Mouse (Mus musculus) midbrain, embryonic 12.5 days (tissue): Measurements from ENCODE around the gene Inpp5d. TPM values are rescaled to one million over a fixed set of nuclear protein-coding genes. Genes with fewer than 3 reads are reported as not detected.

Experiments
- ATAC-seq: fragments of 200-750 bp; cut with Nextera tagmentation; 2 replicates; pipeline ENCODE4 v1.8.0; 2017; ENCODE audit warnings: low read depth, moderate TSS enrichment, moderate library complexity; ENCODE audit not compliant: low FRiP score
- H3K27ac ChIP-seq: fragments of 300-500 bp; sonication (generic); replicated peaks from 2 replicates; pipeline ENCODE4 v1.5.1; 2016; ENCODE audit warnings: mild to moderate bottlenecking
- H3K27me3 ChIP-seq: fragments of 300-500 bp; sonication (generic); 2 replicates; pipeline ENCODE4 v1.6.1; 2016; ENCODE audit warnings: mild to moderate bottlenecking
- H3K36me3 ChIP-seq: fragments of 300-500 bp; sonication (generic); 2 replicates; pipeline ENCODE4 v1.6.1; 2016
- H3K4me1 ChIP-seq: fragments of 300-500 bp; sonication (generic); 2 replicates; pipeline ENCODE4 v1.6.1; 2016
- H3K4me2 ChIP-seq: fragments of 300-500 bp; sonication (generic); replicated peaks from 2 replicates; pipeline ENCODE4 v1.6.1; 2016; ENCODE audit warnings: mild to moderate bottlenecking, moderate library complexity
- H3K4me3 ChIP-seq: fragments of 300-500 bp; sonication (generic); 2 replicates; pipeline ENCODE4 v1.5.1; 2016; ENCODE audit warnings: mild to moderate bottlenecking
- H3K9ac ChIP-seq: fragments of 300-500 bp; sonication (generic); replicated peaks from 2 replicates; pipeline ENCODE4 v1.6.1; 2016; ENCODE audit warnings: mild to moderate bottlenecking, moderate library complexity
- H3K9me3 ChIP-seq: fragments of 300-500 bp; sonication (generic); 2 replicates; pipeline ENCODE4 v1.6.1; 2016; ENCODE audit warnings: mild to moderate bottlenecking
- WGBS: fragments of 180-500 bp; shearing (Covaris S2); methylation state at CpG from one replicate; pipeline ENCODE4 v1.1.7; 2016; 5-methylcytosine and 5-hydroxymethylcytosine counted together
- polyA plus RNA-seq: library from polyadenylated mRNA; unstranded; fragments of >200 nt; fragmentation: Nextera tagmentation; extraction: Ambion mirVana; gene quantifications from 2 replicates; pipeline ENCODE4 v1.2.1, GENCODE M21; 2016

Gene Inpp5d
- 2.9 and 3.0 TPM in 2 replicates for polyA plus RNA-seq

GRCm38 (mm10) chr1:87620211-87620668 is at the start of gene Inpp5d:
Inpp5d (plus strand) TSS chr1:87620312.
- Histone ChIP-seq H3K4me1 (0 out of 2 replicates have a peak, but pooled peaks cover 2% of the 10 kb centered on the region), H3K4me2 (no peak within 1 kb of the TSS), H3K9me3 (no peaks in the 10 kb centered on the region), H3K9ac (no peak within 1 kb of the TSS), H3K27me3 (no peaks in the 10 kb centered on the region), H3K36me3 (no peaks in the 10 kb centered on the region), H3K27ac (no peak within 1 kb of the TSS), H3K4me3 (no peak within 1 kb of the TSS)
- ATAC-seq, result no peak
- WGBS, result 89% methylated on average over 12 of the region's 12 CpGs

DNA sequence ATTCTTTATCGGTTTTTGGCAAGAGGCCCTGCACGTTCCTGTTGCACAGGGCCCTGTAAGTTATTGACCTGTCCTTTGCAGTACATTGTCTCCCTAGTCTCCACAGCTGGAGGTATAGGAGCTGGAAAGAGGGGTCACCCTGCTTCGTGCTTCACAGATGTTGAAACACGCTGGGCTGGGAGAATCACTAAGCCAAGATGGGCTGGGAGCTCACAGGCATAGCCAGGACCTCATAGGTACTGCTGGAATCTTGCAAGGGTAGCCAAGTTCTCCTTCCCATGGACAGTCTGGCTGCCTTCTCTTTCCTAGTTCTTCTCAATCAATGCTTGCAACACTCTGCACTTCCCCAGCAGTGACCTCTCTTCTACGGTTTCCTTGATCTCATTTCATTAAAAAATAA is 46.9 kb upstream of the Inpp5d start:
- H3K9me3 ChIP-seq, result no peaks in the 10 kb centered on the region
- no peak for ATAC-seq
- WGBS, result 82% methylated on average over 5 of the region's 5 CpGs

DNA sequence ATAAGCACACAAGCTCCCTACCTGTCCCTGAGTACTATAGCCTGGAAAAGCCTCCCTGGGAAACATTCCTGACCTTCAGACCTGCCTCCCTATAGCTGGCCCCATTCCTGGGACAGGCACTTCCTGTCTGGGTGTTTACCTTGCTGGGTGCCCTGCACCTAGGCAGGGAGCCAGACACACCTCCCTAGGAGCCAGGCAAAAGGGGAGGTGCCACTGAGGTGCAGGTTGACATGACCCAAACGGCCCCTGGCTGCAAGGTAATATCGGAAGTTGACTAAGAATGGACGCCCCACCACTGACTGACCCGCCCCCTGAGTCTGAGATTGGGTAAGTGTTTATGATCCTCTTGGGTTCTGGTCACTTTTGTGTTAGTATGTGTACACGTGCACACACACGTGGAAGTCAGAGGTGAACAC is 46.3 kb upstream of the Inpp5d start, which contains the start of gene Ngef:
Ngef (minus strand) TSS at position 71 of the 416 bp plus-strand sequence.
- ATAC-seq, result no peak
- Histone ChIP-seq H3K9me3 (no peaks in the 10 kb centered on the region), H3K9ac (no peak within 1 kb of the TSS), H3K27ac (0 out of 2 replicates have a peak within 1 kb of the TSS, but pooled peaks have one; percentile 30), H3K4me3 (no peak within 1 kb of the TSS), H3K4me2 (no peak within 1 kb of the TSS), H3K27me3 (no peaks in the 10 kb centered on the region), H3K36me3 (no peaks in the 10 kb centered on the region), H3K4me1 (peaks cover 8% of the 10 kb centered on the region)
- 85% methylated on average over 6 of the region's 6 CpGs for WGBS

More for the DNA sequence above, 46.9 kb upstream of the Inpp5d start:
- no peaks in the 10 kb centered on the region for H3K36me3 ChIP-seq
- H3K9ac ChIP-seq, result no peak overlapping the region
- no peak overlapping the region for H3K4me2 ChIP-seq
- H3K27ac ChIP-seq, result no peak overlapping the region
- peaks cover 8% of the 10 kb centered on the region for H3K4me1 ChIP-seq
- H3K4me3 ChIP-seq, result no peak overlapping the region
- no peaks in the 10 kb centered on the region for H3K27me3 ChIP-seq

DNA sequence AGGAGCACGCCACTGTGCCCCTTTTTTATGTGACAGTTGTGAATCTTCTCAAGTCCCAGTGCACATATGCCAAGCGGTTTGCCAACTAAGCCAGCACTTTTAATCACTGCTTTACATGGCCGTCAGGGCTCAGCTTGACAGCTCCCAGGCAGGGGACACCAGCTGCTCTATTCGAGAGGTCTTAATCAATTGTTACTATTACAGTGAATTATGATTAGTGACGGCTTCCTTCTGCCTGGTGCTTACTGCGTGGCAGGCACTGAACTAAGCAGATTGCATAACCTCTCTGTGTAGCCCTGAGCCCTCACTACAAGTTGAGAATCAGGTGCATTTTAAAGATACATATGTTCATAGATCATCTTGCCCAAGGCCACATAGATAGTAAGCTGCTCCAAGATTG is 45.8 kb upstream of the Inpp5d start:
- peak; percentile 77 for ATAC-seq
- no peak overlapping the region for H3K27ac ChIP-seq

GRCm38 (mm10) chr1:87574785-87575184 is 45.3 kb upstream of the Inpp5d start:
- ATAC-seq, result 0 out of 2 replicates have a peak, but pooled peaks have one; percentile 2
- H3K27me3 ChIP-seq, result no peaks in the 10 kb centered on the region
- WGBS, result 77% methylated on average over 7 of the region's 7 CpGs

More for the DNA sequence above, 45.8 kb upstream of the Inpp5d start:
- peaks cover 8% of the 10 kb centered on the region for H3K4me1 ChIP-seq
- WGBS, result 59% methylated on average over 6 of the region's 6 CpGs
- H3K4me3 ChIP-seq, result no peak overlapping the region
- H3K36me3 ChIP-seq, result no peaks in the 10 kb centered on the region
- H3K9ac ChIP-seq, result no peak overlapping the region
- no peaks in the 10 kb centered on the region for H3K27me3 ChIP-seq
- no peak overlapping the region for H3K4me2 ChIP-seq
- no peaks in the 10 kb centered on the region for H3K9me3 ChIP-seq

DNA sequence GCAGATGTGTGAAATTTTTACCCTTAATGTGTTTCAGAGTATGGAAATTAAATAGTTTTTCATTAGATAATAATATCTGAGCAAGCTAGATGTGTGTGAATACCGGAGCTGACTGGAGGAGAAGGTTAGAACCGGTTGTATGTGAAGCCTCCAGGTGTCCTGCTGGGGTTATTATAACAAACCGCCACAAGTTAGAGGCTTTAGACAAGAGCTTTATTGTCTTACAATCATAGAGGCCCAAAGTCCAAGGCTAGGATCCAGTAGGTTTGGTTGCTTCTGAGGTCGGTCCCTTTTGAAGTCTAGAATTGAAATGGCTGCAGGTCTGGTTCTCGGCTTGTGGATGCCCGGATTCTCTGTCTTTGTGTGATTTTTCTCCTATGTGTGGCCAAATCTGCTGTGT is 41.1 kb upstream of the Inpp5d start:
- H3K4me3 ChIP-seq, result no peak overlapping the region
- peaks cover 13% of the 10 kb centered on the region for H3K4me1 ChIP-seq
- no peaks in the 10 kb centered on the region for H3K36me3 ChIP-seq
- no peak overlapping the region for H3K9ac ChIP-seq
- H3K27me3 ChIP-seq, result peaks cover 12% of the 10 kb centered on the region; the same call in 1 of the 2 replicates
- H3K9me3 ChIP-seq, result no peaks in the 10 kb centered on the region
- no peak for ATAC-seq
- no peak overlapping the region for H3K4me2 ChIP-seq
- H3K27ac ChIP-seq, result no peak overlapping the region
- 82% methylated on average over 6 of the region's 6 CpGs for WGBS

More at GRCm38 (mm10) chr1:87574785-87575184, 45.3 kb upstream of the Inpp5d start:
- Histone ChIP-seq H3K9ac (no peak overlapping the region), H3K36me3 (no peaks in the 10 kb centered on the region), H3K9me3 (no peaks in the 10 kb centered on the region), H3K4me2 (no peak overlapping the region), H3K27ac (peak overlapping the region; percentile 30; the same call in 1 of the 2 replicates), H3K4me1 (peaks cover 8% of the 10 kb centered on the region), H3K4me3 (no peak overlapping the region)

GRCm38 (mm10) chr1:87580824-87581223 is 39.3 kb upstream of the Inpp5d start:
- Histone ChIP-seq H3K9me3 (no peaks in the 10 kb centered on the region), H3K27me3 (peaks cover 12% of the 10 kb centered on the region; the same call in 1 of the 2 replicates), H3K4me2 (no peak overlapping the region), H3K27ac (no peak overlapping the region), H3K4me1 (peaks cover 4% of the 10 kb centered on the region), H3K36me3 (no peaks in the 10 kb centered on the region), H3K4me3 (no peak overlapping the region), H3K9ac (no peak overlapping the region)
- ATAC-seq, result peak; percentile 52; the same call in 1 of the 2 replicates
- 1% methylated on average over 3 of the region's 3 CpGs for WGBS

GRCm38 (mm10) chr1:87589162-87589561 is 30.9 kb upstream of the Inpp5d start:
- Histone ChIP-seq H3K4me1 (no peaks in the 10 kb centered on the region), H3K4me3 (no peak overlapping the region), H3K9ac (no peak overlapping the region), H3K27me3 (no peaks in the 10 kb centered on the region), H3K9me3 (no peaks in the 10 kb centered on the region), H3K36me3 (no peaks in the 10 kb centered on the region), H3K27ac (no peak overlapping the region), H3K4me2 (no peak overlapping the region)
- ATAC-seq, result no peak
- 95% methylated on average over 7 of the region's 7 CpGs for WGBS

DNA sequence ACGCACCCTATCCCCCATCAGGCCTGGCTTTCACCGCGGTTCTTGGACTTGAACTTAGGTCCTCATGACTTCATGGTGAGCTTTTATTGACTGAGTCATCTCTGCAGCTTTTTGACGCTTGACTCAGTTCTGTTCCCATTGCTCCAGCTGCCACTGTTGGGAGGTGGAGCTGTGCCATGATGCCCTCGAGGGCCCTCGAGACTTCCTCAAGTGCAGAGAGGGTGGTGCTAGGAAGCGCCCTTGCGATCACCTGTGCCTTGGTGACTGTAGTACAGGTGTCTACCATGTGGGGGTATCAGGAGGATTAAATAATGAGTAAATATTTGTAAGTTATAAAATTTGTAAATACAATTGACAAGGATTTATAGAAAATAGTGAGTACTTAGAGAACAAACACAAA is 30.1 kb upstream of the Inpp5d start:
- no peaks in the 10 kb centered on the region for H3K9me3 ChIP-seq
- no peak overlapping the region for H3K9ac ChIP-seq
- no peak overlapping the region for H3K4me3 ChIP-seq
- H3K36me3 ChIP-seq, result no peaks in the 10 kb centered on the region
- H3K4me1 ChIP-seq, result no peaks in the 10 kb centered on the region
- no peak for ATAC-seq
- H3K27me3 ChIP-seq, result no peaks in the 10 kb centered on the region
- 91% methylated on average over 8 of the region's 8 CpGs for WGBS
- no peak overlapping the region for H3K27ac ChIP-seq
- H3K4me2 ChIP-seq, result no peak overlapping the region

DNA sequence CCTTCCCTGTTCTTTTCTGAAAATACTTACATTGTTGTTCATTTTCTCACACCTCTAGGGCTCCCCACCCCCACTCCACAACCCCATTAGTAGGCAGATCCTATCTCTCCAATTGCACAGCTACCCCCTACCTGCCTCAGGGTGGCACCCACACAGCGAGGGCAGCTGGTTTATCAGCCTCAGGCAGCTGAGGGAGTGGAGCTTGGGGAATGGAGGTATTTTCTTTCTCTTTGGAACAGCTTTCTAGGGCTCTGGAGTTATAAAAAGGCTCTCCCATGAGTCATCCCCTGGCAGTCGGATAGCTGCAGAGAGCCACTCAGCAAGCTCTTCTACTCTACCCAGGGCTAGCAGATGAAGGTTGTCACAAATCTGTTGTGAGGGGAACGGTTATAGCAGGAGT is 25.9 kb upstream of the Inpp5d start:
- WGBS, result 80% methylated on average over 3 of the region's 3 CpGs
- Histone ChIP-seq H3K9me3 (no peaks in the 10 kb centered on the region), H3K4me1 (no peaks in the 10 kb centered on the region), H3K9ac (no peak overlapping the region), H3K36me3 (no peaks in the 10 kb centered on the region), H3K4me3 (no peak overlapping the region), H3K27me3 (no peaks in the 10 kb centered on the region), H3K27ac (no peak overlapping the region), H3K4me2 (no peak overlapping the region)
- ATAC-seq, result no peak

- no peaks in the 10 kb centered on the region for H3K4me1 ChIP-seq
- H3K9ac ChIP-seq, result no peak overlapping the region
- 94% methylated on average over 10 of the region's 10 CpGs for WGBS
- H3K9me3 ChIP-seq, result no peaks in the 10 kb centered on the region
- no peak overlapping the region for H3K27ac ChIP-seq
- no peak overlapping the region for H3K4me2 ChIP-seq
- H3K36me3 ChIP-seq, result no peaks in the 10 kb centered on the region
- no peaks in the 10 kb centered on the region for H3K27me3 ChIP-seq
- no peak for ATAC-seq
- H3K4me3 ChIP-seq, result no peak overlapping the region
Observed at GRCm38 (mm10) chr1:87594671-87595070, 25.4 kb upstream of the Inpp5d start.

DNA sequence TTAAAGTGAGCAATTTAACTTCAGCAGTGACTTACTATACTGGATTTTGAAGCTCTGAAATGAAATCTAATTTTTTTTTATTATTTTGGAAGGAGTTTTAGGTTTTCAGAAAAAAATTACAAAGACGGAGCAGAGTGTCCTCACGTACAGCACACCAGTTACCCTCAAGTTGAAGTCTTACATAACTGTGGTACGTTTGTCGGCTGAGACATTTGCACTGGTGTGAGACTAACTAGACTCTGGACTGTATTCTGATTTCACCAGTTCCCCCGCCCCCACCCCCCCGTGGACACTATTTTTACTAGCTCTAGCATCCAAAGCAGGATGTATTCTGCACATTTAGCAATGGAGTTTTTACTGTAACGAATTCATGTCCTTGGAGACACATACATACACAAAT is 19.6 kb upstream of the Inpp5d start:
- 77% methylated on average over 7 of the region's 7 CpGs for WGBS
- H3K27ac ChIP-seq, result no peak overlapping the region
- no peaks in the 10 kb centered on the region for H3K36me3 ChIP-seq
- H3K4me1 ChIP-seq, result no peaks in the 10 kb centered on the region
- no peak overlapping the region for H3K4me3 ChIP-seq
- no peaks in the 10 kb centered on the region for H3K9me3 ChIP-seq
- no peaks in the 10 kb centered on the region for H3K27me3 ChIP-seq
- ATAC-seq, result no peak
- no peak overlapping the region for H3K9ac ChIP-seq
- no peak overlapping the region for H3K4me2 ChIP-seq

DNA sequence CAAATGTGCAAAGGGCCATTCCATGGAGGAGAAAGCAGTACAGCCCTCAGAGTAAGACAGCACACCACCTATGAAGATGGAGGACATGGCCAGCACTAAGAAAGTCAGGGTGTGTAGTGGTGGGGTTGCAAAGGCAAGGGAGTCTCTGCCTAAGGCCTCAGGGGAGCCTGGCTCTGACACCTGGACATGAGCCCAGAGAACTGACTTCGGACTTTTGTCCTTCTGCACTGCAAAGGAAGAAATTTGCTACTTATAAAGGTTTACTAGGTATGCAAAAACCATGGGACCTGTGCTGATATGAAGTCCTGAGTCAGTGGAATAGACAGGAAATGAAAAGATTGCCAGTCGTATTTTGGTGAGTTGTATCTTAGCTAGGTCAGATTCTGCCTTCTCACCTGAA is 18.3 kb upstream of the Inpp5d start:
- ATAC-seq, result no peak
- 64% methylated on average over 2 of the region's 2 CpGs for WGBS
- no peak overlapping the region for H3K4me2 ChIP-seq

More for the DNA sequence above, 18.3 kb upstream of the Inpp5d start:
- Histone ChIP-seq H3K4me1 (no peaks in the 10 kb centered on the region), H3K27ac (no peak overlapping the region), H3K9ac (no peak overlapping the region), H3K4me3 (no peak overlapping the region), H3K36me3 (no peaks in the 10 kb centered on the region), H3K9me3 (no peaks in the 10 kb centered on the region), H3K27me3 (no peaks in the 10 kb centered on the region)
